In genomic region chr19:26613665-26614064, GRCm38 (mm10) we compare ENCODE assay signal across 9 mouse cellular contexts. TPM values are rescaled to one million over a fixed set of nuclear protein-coding genes. Genes with fewer than 3 reads are reported as not detected.
DNase-seq lines count a peak whose midpoint lies in the region; ATAC-seq and TF ChIP-seq lines count a peak whose summit lies in the region.
"Had no signal": no experiment of that assay in that cellular context is flagged by ENCODE, and none has a peak within 500 bp of the region (broad histone marks: within the 10 kb centered on the region; RNA-seq: fewer than 3 reads in every experiment).

No protein-coding gene starts in this region.

- H3K9me3 ChIP-seq in kidney, embryonic 16.5 days (ENCODE audit: low read length), result no peaks in the 10 kb centered on the region
- H3K9me3 ChIP-seq in forebrain, postnatal 0 days (ENCODE audit: low read length), result no peaks in the 10 kb centered on the region
- H3K9me3 ChIP-seq in forebrain, embryonic 10.5 days, result no peaks in the 10 kb centered on the region
- H3K9me3 ChIP-seq: embryonic facial prominence, embryonic 12.5 days had no signal

- no peak overlapping the region for H3K4me2 ChIP-seq in kidney, embryonic 16.5 days (replicated peaks; ENCODE audit: low read depth, low read length)
- no peak overlapping the region for H3K4me2 ChIP-seq in forebrain, postnatal 0 days (ENCODE audit: low read depth)
- H3K4me2 ChIP-seq: embryonic facial prominence, embryonic 12.5 days had no signal

- no peak overlapping the region for H3K9ac ChIP-seq in kidney, embryonic 16.5 days (replicated peaks; ENCODE audit: low read length)
- no peak overlapping the region for H3K9ac ChIP-seq in liver, adult 2 months (ENCODE audit: low read depth, low read length)
- no peak overlapping the region for H3K9ac ChIP-seq in forebrain, postnatal 0 days
- H3K9ac ChIP-seq: embryonic facial prominence, embryonic 12.5 days had no signal

- H3K79me2 ChIP-seq in liver, adult 2 months (ENCODE audit: control insufficient read depth, insufficient read depth, low read length), result peaks cover 45% of the 10 kb centered on the region

- H3K27ac ChIP-seq in kidney, embryonic 16.5 days (ENCODE audit: low read length), result peak overlapping the region; percentile 47; the same call in 1 of the 2 replicates
- peak overlapping the region; percentile 82 for H3K27ac ChIP-seq in brown adipose tissue, adult 24 weeks (replicated peaks; ENCODE audit: low read depth, low read length)
- H3K27ac ChIP-seq in liver, adult 2 months (replicated peaks; ENCODE audit: insufficient read depth, low read depth, low read length), result 0 out of 2 replicates have a peak overlapping the region, but pooled peaks have one; percentile 19
- H3K27ac ChIP-seq in small intestine, adult 2 months (ENCODE audit: insufficient read depth, low read depth, low read length), result 0 out of 2 replicates have a peak overlapping the region, but pooled peaks have one; percentile 16
- no peak overlapping the region for H3K27ac ChIP-seq in forebrain, postnatal 0 days (ENCODE audit: low read depth, low read length)
- H3K27ac ChIP-seq in forebrain, embryonic 10.5 days, result no peak overlapping the region
- H3K27ac ChIP-seq: embryonic facial prominence, embryonic 12.5 days had no signal

- WGBS in kidney, embryonic 16.5 days, result 50% methylated on average over 5 of the region's 5 CpGs
- WGBS in liver, adult 2 months, result 74% methylated on average over 5 of the region's 5 CpGs
- 23% methylated on average over 5 of the region's 5 CpGs for WGBS in small intestine, adult 2 months
- 80% methylated on average over 5 of the region's 5 CpGs for WGBS in forebrain, postnatal 0 days
- 76% methylated on average over 5 of the region's 5 CpGs for WGBS in forebrain, embryonic 10.5 days

- no peak for TF ChIP-seq CTCF in liver, adult 2 months (IDR thresholded peaks at IDR 0.05; ENCODE audit: low read depth, low read length)
- no peak for TF ChIP-seq CTCF in small intestine, adult 2 months (IDR thresholded peaks at IDR 0.05; ENCODE audit: extremely low read depth, insufficient read length, insufficient replicate concordance, low read depth, low read length)
- no peak for TF ChIP-seq CTCF in forebrain, postnatal 0 days (IDR thresholded peaks at IDR 0.05; ENCODE audit: low read depth)

- H3K4me3 ChIP-seq in kidney, embryonic 16.5 days (ENCODE audit: low read length), result no peak overlapping the region
- no peak overlapping the region for H3K4me3 ChIP-seq in brown adipose tissue, adult 24 weeks (ENCODE audit: insufficient read depth, low read depth, low read length)
- H3K4me3 ChIP-seq in liver, adult 2 months (ENCODE audit: insufficient read depth, low read depth, low read length), result no peak overlapping the region
- no peak overlapping the region for H3K4me3 ChIP-seq in small intestine, adult 2 months (ENCODE audit: low read depth, low read length)
- H3K4me3 ChIP-seq in forebrain, postnatal 0 days (ENCODE audit: low read depth, low read length), result no peak overlapping the region
- no peak overlapping the region for H3K4me3 ChIP-seq in forebrain, embryonic 10.5 days
- H3K4me3 ChIP-seq: embryonic facial prominence, embryonic 12.5 days had no signal

- H3K4me1 ChIP-seq in kidney, embryonic 16.5 days (ENCODE audit: insufficient read depth, low read length), result peaks cover 11% of the 10 kb centered on the region
- peaks cover 18% of the 10 kb centered on the region for H3K4me1 ChIP-seq in brown adipose tissue, adult 24 weeks (ENCODE audit: control insufficient read depth, insufficient read depth, insufficient read length, low read length)
- H3K4me1 ChIP-seq in liver, adult 2 months (ENCODE audit: control insufficient read depth, insufficient read depth, low read length), result peaks cover 20% of the 10 kb centered on the region
- peaks cover 5% of the 10 kb centered on the region; the same call in 1 of the 2 replicates for H3K4me1 ChIP-seq in small intestine, adult 2 months (ENCODE audit: control insufficient read depth, insufficient read depth, insufficient read length, low read length)
- H3K4me1 ChIP-seq in forebrain, postnatal 0 days (ENCODE audit: insufficient read depth), result no peaks in the 10 kb centered on the region
- H3K4me1 ChIP-seq in forebrain, embryonic 10.5 days, result peaks cover 29% of the 10 kb centered on the region

- ATAC-seq in kidney, embryonic 16.5 days (ENCODE audit: low FRiP score, low TSS enrichment), result peak; percentile 31; the same call in 1 of the 2 replicates
- no peak for ATAC-seq in forebrain, postnatal 0 days

- no peaks in the 10 kb centered on the region for H3K27me3 ChIP-seq in kidney, embryonic 16.5 days (ENCODE audit: insufficient read depth, low read length)
- H3K27me3 ChIP-seq in liver, adult 2 months (ENCODE audit: control insufficient read depth, insufficient read depth, low read length), result no peaks in the 10 kb centered on the region
- no peaks in the 10 kb centered on the region for H3K27me3 ChIP-seq in small intestine, adult 2 months (ENCODE audit: control insufficient read depth, insufficient read depth, low read length)
- no peaks in the 10 kb centered on the region for H3K27me3 ChIP-seq in forebrain, postnatal 0 days (ENCODE audit: insufficient read depth, low read length)
- H3K27me3 ChIP-seq in forebrain, embryonic 10.5 days (ENCODE audit: poor library complexity, severe bottlenecking), result peaks cover 55% of the 10 kb centered on the region
- H3K27me3 ChIP-seq: embryonic facial prominence, embryonic 12.5 days had no signal

- no peak for TF ChIP-seq POLR2A in liver, adult 2 months (IDR thresholded peaks at IDR 0.05; ENCODE audit: extremely low read depth, insufficient read depth, low read length)
- TF ChIP-seq POLR2A in small intestine, adult 2 months (IDR thresholded peaks at IDR 0.05; ENCODE audit: low read depth, low read length), result no peak

- DNase-seq in kidney, adult 18-20 months, result no peak
- DNase-seq in liver, adult 2 months (ENCODE audit: extremely low read depth, low read depth, low spot score), result peak; percentile 28
- no peak for DNase-seq in thymus, adult 18-20 months
- DNase-seq in forebrain, postnatal 0 days, result no peak
- DNase-seq in forebrain, embryonic 10.5 days (ENCODE audit: extremely low spot score, low spot score), result no peak

- no peaks in the 10 kb centered on the region for H3K36me3 ChIP-seq in kidney, embryonic 16.5 days (ENCODE audit: insufficient read depth, low read length)
- H3K36me3 ChIP-seq in liver, adult 2 months (ENCODE audit: control insufficient read depth, insufficient read depth, low read length), result peaks cover 9% of the 10 kb centered on the region; the same call in 1 of the 2 replicates
- no peaks in the 10 kb centered on the region for H3K36me3 ChIP-seq in small intestine, adult 2 months (ENCODE audit: control insufficient read depth, insufficient read depth, low read length)
- no peaks in the 10 kb centered on the region for H3K36me3 ChIP-seq in forebrain, postnatal 0 days (ENCODE audit: insufficient read depth)
- H3K36me3 ChIP-seq in forebrain, embryonic 10.5 days (replicated peaks), result no peaks in the 10 kb centered on the region
- H3K36me3 ChIP-seq: embryonic facial prominence, embryonic 12.5 days had no signal

RNA-seq across cellular contexts. Expression of gene Smarca2, which starts 8.8 kb away (rescaled TPM):
- 40.5 and 46.7 TPM in 2 replicates for polyA plus RNA-seq in kidney, embryonic 16.5 days (2015; fragmentation: Nextera tagmentation; extraction: Ambion mirVana)
- 39.5 and 44.3 TPM in 2 replicates for polyA plus RNA-seq in brown adipose tissue, adult 24 weeks (2012; ENCODE audit: insufficient read depth, insufficient read length, missing spikeins)
- total RNA-seq in liver, adult 2 months (2014; rRNA removed), result 71.3 and 79.7 TPM in 2 replicates
- polyA plus RNA-seq in liver, adult 2 months (2012; rRNA removed), result 22.5 and 23.9 TPM in 2 replicates
- polyA plus RNA-seq in small intestine, adult 2 months (2012; rRNA removed), result 6.4 and 14.2 TPM in 2 replicates
- 162 and 192 TPM in 2 replicates for total RNA-seq in forebrain, postnatal 0 days (2014; rRNA removed)
- polyA plus RNA-seq in forebrain, postnatal 0 days (2015; fragmentation: Nextera tagmentation; extraction: Ambion mirVana), result 66.6 and 135 TPM in 2 replicates
- polyA plus RNA-seq in forebrain, embryonic 10.5 days (2016; fragmentation: Nextera tagmentation; extraction: Ambion mirVana), result 32.0 and 34.7 TPM in 2 replicates

Comparison
In these comparisons a context has a peak if more than half of its experiments do, and no peak if none do; other contexts are left out.
1. H3K27ac ChIP-seq: peak in kidney, embryonic 16.5 days (single experiment), brown adipose tissue, adult 24 weeks (single experiment), liver, adult 2 months (single experiment) and small intestine, adult 2 months (single experiment); none in forebrain, postnatal 0 days (single experiment) and forebrain, embryonic 10.5 days (single experiment).